Mouse (Mus musculus): ENCODE results near the gene Kctd5.
A peak's percentile ranks its signal among the peaks of the same experiment; 100 is the strongest.

Kctd5 gene

DNA sequence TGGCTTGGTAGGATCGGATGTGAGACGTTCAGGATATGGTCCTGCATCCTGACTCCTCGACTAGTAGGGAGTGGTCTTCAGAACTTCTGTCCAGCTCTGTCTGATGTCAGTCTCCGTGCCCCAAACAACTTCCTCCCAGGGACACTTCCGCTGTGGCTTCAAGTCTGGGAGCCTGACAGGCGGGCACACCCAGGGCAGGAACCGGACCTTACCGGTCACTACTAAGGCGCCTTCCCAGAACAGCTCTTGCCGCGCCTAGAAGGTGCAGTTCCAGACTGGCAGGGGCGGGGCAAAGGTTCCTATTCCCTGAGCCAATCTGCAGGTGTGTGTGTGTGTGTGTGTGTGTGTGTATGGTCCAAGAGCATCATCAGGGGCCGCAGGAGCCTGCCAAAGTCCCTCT is 35.9 kb downstream of the Kctd5 start:
- no peak for DNase-seq (ENCODE audit: low spot score)

DNA sequence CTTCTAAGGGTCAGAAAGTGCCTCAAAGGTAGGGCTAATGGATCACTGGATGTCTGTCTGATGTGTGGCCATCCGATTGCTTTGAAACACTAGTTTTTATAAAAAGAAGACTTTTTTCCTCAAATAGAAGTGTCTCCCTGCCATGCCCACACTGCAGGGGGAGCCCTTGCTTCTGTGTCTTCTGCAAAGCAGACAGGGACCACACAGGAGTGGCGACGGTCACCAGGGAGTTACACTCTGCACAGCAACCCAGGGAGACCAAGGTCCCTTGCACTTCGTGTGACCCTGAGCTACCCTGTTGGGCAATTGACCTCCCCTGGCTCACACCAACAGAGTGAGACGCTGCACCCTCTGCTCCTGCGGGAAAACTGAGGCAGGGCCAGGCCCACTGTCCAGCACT is 36.3 kb downstream of the Kctd5 start:
- no peak for DNase-seq (ENCODE audit: low spot score)

DNA sequence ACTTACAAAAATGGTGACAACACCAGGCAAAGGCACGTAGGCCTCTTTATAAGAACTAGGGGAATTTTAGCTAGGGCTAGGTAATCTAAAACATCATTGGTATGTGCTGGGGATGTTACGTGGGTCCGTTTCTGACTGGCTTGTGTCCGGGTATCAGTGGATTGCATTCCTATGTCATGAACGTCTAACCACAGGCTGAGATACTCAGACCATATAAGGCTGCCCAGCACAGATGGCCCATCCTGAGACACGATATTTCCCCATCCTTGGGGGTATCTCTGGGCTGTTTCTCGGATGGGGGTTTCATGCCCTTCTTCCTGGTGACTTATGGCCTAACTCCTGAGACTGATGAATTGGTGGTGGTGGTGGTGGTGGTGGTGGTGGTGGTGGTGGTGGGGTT is 38.2 kb downstream of the Kctd5 start:
- no peak for DNase-seq (ENCODE audit: low spot score)

DNA sequence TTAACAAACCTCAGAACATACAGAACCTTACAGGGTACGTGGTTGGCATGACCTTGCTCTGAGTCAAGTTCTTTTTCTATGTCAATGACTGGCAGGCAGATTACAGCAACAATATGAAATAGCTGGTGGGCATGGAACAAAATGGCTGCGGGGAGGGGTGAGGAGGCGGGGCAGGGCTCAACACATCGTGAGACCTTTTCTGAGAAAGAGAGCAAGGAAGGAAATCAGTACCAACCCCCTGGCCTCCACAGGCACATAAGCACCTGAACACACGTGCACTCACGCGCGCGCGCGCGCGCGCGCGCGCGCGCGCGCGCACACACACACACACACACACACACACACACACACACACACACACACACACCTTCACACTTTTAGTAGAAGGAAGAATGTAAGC is 42.7 kb downstream of the Kctd5 start:
- no peak for DNase-seq (ENCODE audit: low spot score)

DNA sequence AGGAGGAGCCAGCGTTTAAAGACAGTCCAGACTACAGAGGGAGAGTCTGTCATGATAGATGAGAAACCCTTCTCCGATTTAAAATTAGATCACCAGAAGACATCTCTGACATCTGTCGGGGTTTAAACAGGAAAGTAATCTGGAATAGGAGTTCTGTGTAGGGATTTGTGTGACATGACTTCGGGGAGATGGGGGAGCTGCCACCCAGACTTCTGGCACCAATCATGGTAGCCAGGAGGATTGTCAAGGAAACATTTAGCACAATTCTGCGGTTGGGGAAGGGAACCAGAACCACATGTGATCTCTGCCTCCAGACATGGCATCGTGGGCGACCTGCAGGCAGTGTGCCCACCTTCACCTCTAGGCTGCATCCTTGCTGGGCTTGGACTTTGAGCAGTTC is 43.8 kb downstream of the Kctd5 start:
- no peak for DNase-seq (ENCODE audit: low spot score)

DNA sequence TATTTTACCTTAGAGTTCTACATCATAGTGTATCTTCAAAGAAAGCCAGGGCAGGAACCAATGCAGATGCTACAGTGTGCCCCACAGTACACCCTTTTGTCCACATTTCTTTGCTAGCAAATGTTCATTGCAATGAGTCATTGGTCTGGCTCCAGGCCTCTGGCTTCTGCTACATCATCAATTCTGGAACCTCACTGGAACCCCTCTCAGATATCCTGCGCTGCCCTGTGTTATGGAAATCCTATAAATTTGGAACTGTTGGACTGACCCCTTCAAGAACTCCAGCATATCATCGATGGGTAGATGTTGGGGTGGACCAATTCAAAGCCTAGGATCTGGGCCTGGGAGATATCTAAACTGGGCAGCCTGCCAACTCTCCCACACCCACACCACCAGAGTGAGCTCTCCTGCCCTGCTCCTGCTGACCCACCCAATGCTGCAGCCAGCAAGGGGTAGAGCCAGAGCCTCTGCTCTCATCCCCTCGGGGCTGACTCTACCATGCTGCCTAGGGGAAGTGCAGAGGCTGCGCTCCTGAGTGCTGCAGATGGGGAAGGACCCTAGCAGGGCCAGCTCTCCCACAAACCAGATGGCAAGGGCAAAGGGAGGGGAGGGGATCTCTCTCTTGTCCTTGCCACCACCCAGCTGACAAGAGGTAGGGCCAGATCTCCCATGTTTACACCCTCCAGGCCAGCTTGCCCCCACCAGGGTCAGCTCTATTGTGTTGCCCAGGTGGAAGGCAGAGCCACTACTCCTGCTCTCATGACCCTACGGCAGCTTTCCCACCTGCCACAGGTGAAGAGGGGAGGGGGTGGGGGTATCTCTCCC is 51.7 kb downstream of the Kctd5 start:
- DNase-seq (ENCODE audit: low spot score) = peak; percentile 23

DNA sequence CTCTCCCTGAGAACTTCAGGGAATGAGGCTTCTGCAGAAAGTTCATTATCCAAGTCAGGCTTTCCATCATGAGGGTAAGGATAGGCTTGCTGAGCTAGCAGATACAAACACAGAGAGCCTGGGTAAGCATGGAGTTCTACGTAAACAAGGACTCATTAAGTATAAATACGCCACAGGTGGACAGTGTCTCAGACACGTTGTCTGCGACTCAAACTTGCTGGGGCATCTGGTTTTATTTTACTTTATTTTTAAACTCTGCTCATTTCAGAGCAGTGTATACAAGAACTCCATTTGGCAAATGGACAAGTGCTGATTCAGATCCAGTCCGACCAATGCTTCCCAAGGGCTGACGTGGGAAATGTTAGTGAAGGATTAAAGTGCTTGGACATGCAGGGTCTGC is 52.6 kb downstream of the Kctd5 start:
- no peak for DNase-seq (ENCODE audit: low spot score)

DNA sequence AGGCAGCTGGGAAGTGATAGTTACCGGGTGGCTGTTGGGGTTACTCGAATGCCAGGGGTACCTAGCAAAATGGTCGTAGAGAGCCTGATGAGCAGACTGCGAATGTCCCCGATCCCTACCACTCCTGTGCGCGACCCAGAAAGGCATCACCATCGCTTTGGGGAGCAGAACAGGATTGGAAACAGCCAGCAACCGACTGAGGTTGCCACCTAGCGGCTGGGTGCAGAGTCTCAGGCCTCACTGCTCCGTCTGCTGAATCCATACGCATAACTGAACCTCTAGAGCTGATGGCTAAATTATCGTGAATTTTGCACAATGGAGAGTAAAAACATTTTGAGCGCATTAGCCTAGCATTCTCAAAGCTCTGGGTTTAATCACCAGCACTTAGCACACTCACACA is 57.6 kb downstream of the Kctd5 start:
- no peak for DNase-seq (ENCODE audit: low spot score)

DNA sequence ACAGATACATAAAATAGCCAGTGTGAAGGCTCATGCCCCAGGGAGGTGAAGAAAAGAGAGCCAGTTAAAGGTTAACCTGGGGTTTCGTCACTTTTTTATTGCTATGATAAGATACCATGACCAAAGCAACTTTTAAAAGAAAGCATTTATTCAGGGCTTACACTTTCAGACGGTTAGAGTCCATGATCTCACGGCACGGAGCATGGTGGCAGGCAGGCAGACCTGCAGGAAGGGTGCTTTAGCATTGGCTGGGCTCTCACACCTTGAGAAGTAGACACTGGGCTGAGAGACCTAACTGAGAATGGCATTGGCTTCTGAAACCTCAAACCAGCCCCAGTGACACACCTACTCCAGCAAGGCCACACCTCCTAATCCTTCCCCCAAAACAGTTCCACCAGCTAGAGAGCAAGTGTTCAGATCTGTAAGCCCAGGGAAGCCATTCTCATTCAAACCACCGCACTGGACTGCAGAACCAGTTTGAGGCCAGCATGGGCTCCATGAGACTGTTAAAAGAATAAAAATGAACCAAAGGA is 58.8 kb downstream of the Kctd5 start:
- DNase-seq (ENCODE audit: low spot score) = no peak

DNA sequence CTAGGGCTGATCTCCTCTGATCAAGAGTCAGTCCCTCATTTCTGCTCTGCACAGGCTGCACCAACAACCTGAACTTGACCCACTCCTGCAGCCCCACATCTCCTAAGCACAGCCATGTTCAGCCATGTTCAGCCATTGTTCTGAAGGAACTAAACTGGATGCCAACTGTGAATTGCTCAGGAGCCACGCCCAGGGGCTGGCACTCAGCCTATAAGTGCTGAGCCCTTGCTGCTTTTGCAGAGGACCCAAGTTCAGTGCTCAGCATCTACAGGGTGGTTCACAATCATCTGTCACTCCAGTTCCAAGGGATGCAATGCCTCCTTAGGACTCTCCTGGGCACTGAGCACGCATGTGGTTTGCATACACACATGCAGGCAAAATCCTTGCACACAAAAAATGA is 60.4 kb downstream of the Kctd5 start:
- DNase-seq (ENCODE audit: low spot score) = no peak

DNA sequence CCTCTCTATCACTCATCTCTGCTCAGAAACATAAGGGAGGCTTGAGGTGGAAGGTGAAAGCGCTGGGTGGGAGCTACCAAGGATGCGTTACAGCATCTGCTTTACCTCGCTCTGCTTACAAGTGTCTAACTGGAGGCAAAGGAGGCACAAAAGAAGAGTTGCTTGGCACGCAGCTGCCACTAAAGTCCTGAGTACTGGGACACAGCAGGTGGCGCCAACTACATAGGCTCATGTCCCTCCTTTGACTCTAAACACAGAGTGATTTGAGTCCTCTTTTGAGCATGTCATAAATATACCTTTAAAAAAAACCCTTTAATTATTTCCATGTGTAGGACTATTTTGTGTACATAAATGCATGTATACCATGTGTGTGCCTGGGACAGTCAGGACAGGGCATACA is 63.7 kb downstream of the Kctd5 start:
- no peak for DNase-seq (ENCODE audit: low spot score)

DNA sequence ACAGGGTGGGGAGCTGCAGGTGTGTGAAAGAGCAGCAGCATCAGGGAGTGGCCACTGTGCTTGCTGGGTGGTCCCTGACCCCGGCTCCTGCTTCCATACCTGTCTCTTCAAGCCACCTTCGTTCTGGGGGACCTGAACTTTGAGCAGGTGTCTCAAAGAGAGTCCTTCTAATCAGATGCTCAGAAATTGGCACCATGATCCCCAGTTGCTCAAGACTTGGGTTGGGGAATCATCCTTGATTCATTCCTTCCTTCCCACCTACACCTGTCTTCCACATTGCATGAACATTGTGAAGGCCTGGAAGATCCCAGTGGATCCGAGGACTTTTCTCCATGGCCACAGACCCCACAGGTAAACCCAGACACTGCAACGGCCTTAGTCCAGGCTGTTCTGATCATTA is 65.2 kb downstream of the Kctd5 start:
- no peak for DNase-seq (ENCODE audit: low spot score)

DNA sequence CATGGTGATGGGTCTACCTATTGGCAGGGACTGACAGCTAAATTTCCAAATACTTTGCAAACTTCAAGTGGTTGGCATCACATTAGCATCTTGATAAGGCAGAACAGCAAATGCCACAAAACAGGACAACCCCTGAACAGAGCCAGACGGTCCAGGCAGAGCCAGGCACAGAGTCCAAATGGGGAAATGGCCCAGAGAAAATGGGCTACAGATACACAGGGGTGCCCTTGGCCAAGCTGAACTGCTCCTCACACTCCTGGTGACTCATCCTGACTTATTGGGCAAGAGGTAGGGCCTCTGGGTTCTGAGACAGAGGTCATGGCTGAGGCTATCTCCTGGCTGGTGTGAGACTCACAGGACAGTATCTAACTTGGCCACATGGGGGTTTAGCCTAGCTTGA is 65.9 kb downstream of the Kctd5 start:
- no peak for DNase-seq (ENCODE audit: low spot score)

DNA sequence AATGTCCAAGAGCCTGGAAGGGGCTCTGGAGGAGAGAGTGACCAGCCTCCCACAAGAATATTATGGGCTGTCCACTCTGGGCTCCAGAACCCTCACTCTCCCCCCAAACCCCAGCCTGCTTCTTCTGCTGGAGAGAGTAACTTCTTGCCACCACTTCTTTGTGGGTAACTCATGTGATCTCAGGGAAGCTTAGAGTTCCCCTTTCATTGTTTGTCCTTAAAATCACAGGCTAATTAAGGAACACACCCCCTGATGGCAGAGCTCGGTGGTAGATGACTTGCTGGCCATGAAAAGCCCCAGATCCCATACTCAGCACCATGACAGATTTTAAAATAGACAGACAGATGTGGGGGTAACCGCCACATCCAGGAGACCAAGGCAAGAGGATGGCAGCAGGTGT is 66.4 kb downstream of the Kctd5 start:
- no peak for DNase-seq (ENCODE audit: low spot score)

DNA sequence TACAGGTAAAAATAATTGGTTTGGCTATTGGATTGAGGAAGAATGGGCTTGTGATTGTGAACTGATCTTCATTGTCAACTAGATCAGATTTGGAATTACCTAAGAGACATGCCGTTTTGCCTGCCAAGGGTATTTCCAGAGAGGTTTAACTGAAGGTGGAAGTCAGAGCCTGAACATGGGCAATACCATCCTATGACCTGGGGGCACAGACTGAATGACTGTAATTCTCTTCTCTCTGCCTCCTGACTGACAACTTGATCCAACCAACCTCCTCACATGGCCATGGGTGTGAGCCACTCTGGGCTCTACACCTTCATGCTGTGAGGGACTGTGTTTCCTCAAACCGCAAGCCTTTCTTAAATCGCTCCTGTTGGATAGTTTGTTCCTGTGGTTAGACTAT is 68.2 kb downstream of the Kctd5 start:
- no peak for DNase-seq (ENCODE audit: low spot score)

DNA sequence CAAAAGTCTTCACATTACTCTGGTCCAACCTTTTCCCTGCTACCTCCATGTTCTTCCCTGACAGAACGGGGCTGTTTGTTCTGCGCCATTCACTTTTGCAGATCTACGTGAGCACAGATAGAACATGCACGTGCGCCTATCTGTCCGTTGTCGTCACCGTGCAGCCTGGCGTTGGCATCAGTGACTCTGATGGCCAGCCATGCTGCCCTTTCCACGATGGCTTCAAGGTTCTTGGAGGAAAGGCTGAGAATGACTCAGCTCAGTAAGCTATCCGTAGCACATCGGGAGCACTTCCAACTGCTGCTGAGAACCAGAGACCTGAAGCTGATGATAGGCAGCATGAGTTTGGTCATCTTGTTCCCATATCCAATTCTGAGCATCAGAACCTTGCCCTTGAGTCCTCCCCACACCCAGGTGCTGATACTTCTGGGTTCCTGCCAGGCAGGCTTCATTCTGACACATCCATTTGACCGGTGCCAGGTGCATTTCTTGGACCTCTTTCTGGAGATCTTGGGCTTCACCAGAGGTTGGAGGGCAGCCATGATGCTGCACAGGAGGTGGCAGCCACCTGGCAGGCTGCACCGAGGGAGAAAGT is 69.1 kb downstream of the Kctd5 start:
- no peak for DNase-seq (ENCODE audit: low spot score)

DNA sequence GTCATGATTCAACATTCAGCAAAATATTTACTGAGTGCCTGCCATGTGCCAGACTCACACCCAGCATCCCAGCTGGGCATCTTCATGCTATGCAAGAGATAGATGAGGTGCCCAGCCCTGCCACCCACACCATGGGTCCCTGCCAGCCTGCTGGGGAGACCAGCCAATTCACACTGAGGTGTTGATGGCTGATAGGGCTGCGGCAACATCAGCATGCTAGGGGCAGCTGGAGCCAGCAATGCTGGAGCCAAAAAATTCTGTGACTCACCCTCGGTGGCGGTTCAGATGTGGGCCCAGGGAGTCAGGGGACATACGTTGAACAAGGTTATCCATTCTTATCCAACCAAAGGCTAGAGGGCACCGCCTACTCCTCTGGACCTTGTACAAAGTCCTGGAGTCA is 72.9 kb downstream of the Kctd5 start:
- no peak for DNase-seq (ENCODE audit: low spot score)

DNA sequence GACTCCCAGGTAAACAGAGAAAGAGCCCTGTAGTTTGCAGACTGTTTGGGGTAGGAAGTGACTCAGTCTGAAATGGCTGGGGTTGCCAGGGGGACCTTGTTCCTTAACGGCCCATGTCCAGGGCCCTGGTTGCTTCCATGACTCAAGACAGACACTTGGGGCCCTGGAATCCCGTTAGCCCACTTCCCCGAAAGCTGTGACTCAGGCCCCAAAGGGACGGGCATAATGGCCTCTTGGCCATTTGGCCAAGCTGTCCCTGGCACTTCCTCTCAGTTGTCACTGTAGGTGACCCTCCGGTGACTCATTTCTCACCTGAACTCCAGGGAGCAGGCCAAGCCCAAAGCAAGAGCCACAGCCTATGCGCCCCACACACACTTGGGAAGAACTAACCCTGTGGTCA is 74.9 kb downstream of the Kctd5 start:
- no peak for DNase-seq (ENCODE audit: low spot score)

DNA sequence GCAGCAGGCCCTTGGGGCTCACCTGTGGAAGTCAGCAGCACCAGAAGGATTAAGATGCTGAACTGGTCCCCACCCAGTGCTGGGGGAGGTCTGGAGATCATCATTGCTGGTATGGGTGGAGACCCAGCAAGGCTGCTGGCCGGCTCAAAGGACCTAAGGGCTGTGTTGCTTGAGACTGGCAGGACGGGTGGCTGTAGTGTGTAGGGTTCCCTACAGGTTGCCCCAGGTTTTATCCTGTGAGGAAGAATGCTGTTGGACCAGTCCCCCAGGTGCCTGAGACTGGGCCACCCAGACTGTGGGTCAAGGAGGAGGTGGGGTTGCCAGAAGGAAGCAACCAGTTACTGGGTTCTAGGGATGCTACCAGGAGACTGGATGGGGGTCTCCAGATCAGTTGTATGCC is 75.4 kb downstream of the Kctd5 start, which contains the start of gene Prss22:
Gene Prss22, minus strand, starts transcription at position 200 of the 400 bp plus-strand sequence.
- no peak for DNase-seq (ENCODE audit: low spot score)

Data from c-Kit-positive CD71-positive TER-119-positive erythroid progenitor cells, embryonic 14.5 days (primary cell).